Mouse (Mus musculus) liver, embryonic 14.5 days (tissue): ENCODE measurements around the gene Lasp1.
"Not testable (repeated sequence)": the region's sequence is repeated elsewhere in the genome, so short reads cannot be mapped to it uniquely, and the experiment has no call there.

ENCODE experiments used
- CTCF ChIP-seq: IDR thresholded peaks from 2 replicates; pipeline ENCODE4 v1.5.1; 2016; ENCODE audit warnings: antibody characterized with exemption, low read depth, control low read depth
- EP300 ChIP-seq: IDR thresholded peaks from 2 replicates; pipeline ENCODE4 v1.6.1; 2016; ENCODE audit warnings: antibody characterized with exemption, low read depth

GRCm38 (mm10) chr11:97837051-97837450 lies 38.3 kb downstream of the Lasp1 start:
- not testable (repeated sequence) for TF ChIP-seq EP300, CTCF
